Mouse (Mus musculus): ENCODE results near the gene Arid3c. TPM values are rescaled to one million over a fixed set of nuclear protein-coding genes. Genes with fewer than 3 reads are reported as not detected.
"Not testable (repeated sequence)": the region's sequence is repeated elsewhere in the genome, so short reads cannot be mapped to it uniquely, and the experiment has no call there.

Gene Arid3c
- polyA plus RNA-seq, 1 experiment from 2014 or later: 0.59 TPM

- Histone ChIP-seq H3K27ac (ENCODE audit: low read depth, low read length) (peak overlapping the region; percentile 19; the same call in 1 of the 2 replicates), H3K4me1 (replicated peaks; ENCODE audit: control insufficient read depth, insufficient read depth, low read length) (peaks cover 30% of the 10 kb centered on the region), H3K4me2 (ENCODE audit: low read depth, low read length, severe bottlenecking) (peak overlapping the region; percentile 29; the same call in 1 of the 2 replicates)
- DNase-seq (ENCODE audit: low spot score) (peak; percentile 53), ATAC-seq (replicated peaks; ENCODE audit: low FRiP score) (peak; percentile 42)
- H3K9me3 ChIP-seq (ENCODE audit: control insufficient read depth, low read length); H3K36me3 ChIP-seq (ENCODE audit: control insufficient read depth, insufficient read depth, low read length); H3K9ac ChIP-seq (ENCODE audit: low read length); H3K27me3 ChIP-seq (ENCODE audit: control insufficient read depth, insufficient read depth, low read length); H3K4me3 ChIP-seq (ENCODE audit: low read depth, low read length): not testable (repeated sequence)
- no CpG with 5 or more reads among the region's 27 CpGs for WGBS
Observed at GRCm38 (mm10) chr4:41683303-41683702, 47.6 kb downstream of the Arid3c start.

DNA sequence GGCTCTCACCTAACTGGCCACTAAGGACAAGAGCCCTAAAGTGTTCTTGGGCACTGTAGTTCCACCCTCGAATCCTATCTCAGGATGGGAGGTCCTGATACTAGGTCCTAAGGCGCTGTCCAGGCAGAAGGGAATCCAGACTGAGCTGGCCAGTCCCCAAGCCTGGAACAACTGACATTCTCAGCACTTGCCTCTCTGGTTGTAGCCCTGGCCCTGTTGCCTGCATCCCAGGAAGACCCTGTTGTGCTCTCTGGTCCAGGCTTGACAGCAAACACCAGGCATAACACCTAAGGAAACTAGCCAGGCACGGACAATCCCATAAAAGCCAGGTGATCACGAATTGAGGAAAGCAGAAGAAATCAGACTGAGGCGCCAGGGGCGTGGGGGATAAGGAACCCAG lies 48.2 kb downstream of the Arid3c start:
- Histone ChIP-seq H3K9ac (ENCODE audit: low read length) (peak overlapping the region; percentile 33; the same call in 1 of the 2 replicates), H3K27ac (ENCODE audit: low read depth, low read length) (peak overlapping the region; percentile 19; the same call in 1 of the 2 replicates), H3K4me1 (replicated peaks; ENCODE audit: control insufficient read depth, insufficient read depth, low read length) (peaks cover 35% of the 10 kb centered on the region), H3K36me3 (ENCODE audit: control insufficient read depth, insufficient read depth, low read length) (no peaks in the 10 kb centered on the region), H3K4me3 (ENCODE audit: low read depth, low read length) (no peak overlapping the region), H3K27me3 (ENCODE audit: control insufficient read depth, insufficient read depth, low read length) (no peaks in the 10 kb centered on the region), H3K4me2 (ENCODE audit: low read depth, low read length, severe bottlenecking) (peak overlapping the region; percentile 34; the same call in 1 of the 2 replicates), H3K9me3 (ENCODE audit: control insufficient read depth, low read length) (no peaks in the 10 kb centered on the region)
- 21% methylated on average over 6 of the region's 6 CpGs for WGBS
- DNase-seq (ENCODE audit: low spot score): peak; percentile 52
- ATAC-seq (replicated peaks; ENCODE audit: low FRiP score): no peak

DNA sequence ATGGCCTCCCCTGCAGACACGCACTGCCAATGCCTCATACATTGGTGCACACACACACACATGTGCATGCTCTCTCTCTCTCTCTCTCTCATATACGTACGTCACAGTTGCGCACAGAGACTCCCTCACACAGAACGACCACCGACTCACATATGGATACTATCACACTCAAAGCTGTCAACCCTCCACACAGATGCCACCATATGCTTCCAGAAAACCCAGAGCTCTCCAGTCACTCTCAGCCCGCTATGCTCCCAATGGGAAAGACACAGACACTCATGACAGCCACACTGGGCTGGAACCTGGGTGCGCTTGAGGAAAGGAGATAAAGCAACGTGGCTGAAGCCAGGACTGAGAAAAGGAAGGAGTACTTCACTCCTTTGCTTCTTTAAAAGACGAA lies 49.0 kb downstream of the Arid3c start:
- no peak overlapping the region for H3K4me2 ChIP-seq (ENCODE audit: low read depth, low read length, severe bottlenecking)
- H3K27ac ChIP-seq (ENCODE audit: low read depth, low read length): no peak overlapping the region
- no peak for DNase-seq (ENCODE audit: low spot score)

DNA sequence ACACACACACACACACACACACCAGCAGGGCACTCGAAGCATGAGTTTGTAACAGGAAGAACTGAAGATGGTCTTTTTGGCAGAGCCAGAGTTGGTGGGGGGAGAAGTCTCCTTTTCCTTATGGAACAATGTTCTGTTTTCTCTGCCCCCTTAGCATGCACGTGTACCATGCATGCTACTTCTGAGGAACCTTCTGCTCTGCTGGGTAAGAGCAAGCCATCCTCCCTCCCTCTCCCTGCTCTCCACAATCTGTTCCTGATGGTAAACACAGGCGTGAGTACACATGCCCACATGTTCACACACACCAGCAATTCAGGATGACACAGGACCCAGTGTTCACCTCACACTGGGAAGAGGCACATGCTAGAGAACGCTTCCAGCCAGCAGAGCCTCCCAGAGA lies 49.8 kb downstream of the Arid3c start:
- H3K4me2 ChIP-seq (ENCODE audit: low read depth, low read length, severe bottlenecking): no peak overlapping the region
- ATAC-seq (replicated peaks; ENCODE audit: low FRiP score): no peak
- no peaks in the 10 kb centered on the region for H3K9me3 ChIP-seq (ENCODE audit: control insufficient read depth, low read length)
- no peaks in the 10 kb centered on the region for H3K36me3 ChIP-seq (ENCODE audit: control insufficient read depth, insufficient read depth, low read length)
- H3K27me3 ChIP-seq (ENCODE audit: control insufficient read depth, insufficient read depth, low read length): no peaks in the 10 kb centered on the region
- DNase-seq (ENCODE audit: low spot score): no peak
- H3K9ac ChIP-seq (ENCODE audit: low read length): no peak overlapping the region
- no peak overlapping the region for H3K27ac ChIP-seq (ENCODE audit: low read depth, low read length)
- 71% methylated on average over 4 of the region's 4 CpGs for WGBS
- no peak overlapping the region for H3K4me3 ChIP-seq (ENCODE audit: low read depth, low read length)
- peaks cover 51% of the 10 kb centered on the region for H3K4me1 ChIP-seq (replicated peaks; ENCODE audit: control insufficient read depth, insufficient read depth, low read length)

More for the DNA sequence above, 49.0 kb downstream of the Arid3c start:
- no peak overlapping the region; the same call in 1 of the 2 replicates for H3K9ac ChIP-seq (ENCODE audit: low read length)
- no peak overlapping the region for H3K4me3 ChIP-seq (ENCODE audit: low read depth, low read length)
- no peak for ATAC-seq (replicated peaks; ENCODE audit: low FRiP score)
- no peaks in the 10 kb centered on the region for H3K36me3 ChIP-seq (ENCODE audit: control insufficient read depth, insufficient read depth, low read length)
- WGBS: 84% methylated on average over 10 of the region's 10 CpGs
- H3K27me3 ChIP-seq (ENCODE audit: control insufficient read depth, insufficient read depth, low read length): no peaks in the 10 kb centered on the region
- H3K9me3 ChIP-seq (ENCODE audit: control insufficient read depth, low read length): no peaks in the 10 kb centered on the region
- H3K4me1 ChIP-seq (replicated peaks; ENCODE audit: control insufficient read depth, insufficient read depth, low read length): peaks cover 43% of the 10 kb centered on the region

GRCm38 (mm10) chr4:41679291-41679690 lies 51.7 kb downstream of the Arid3c start:
- peak overlapping the region; percentile 47; the same call in 1 of the 2 replicates for H3K9ac ChIP-seq (ENCODE audit: low read length)
- H3K36me3 ChIP-seq (ENCODE audit: control insufficient read depth, insufficient read depth, low read length): no peaks in the 10 kb centered on the region
- peak; percentile 55 for DNase-seq (ENCODE audit: low spot score)
- ATAC-seq (replicated peaks; ENCODE audit: low FRiP score): no peak
- H3K4me2 ChIP-seq (ENCODE audit: low read depth, low read length, severe bottlenecking): no peak overlapping the region
- no peaks in the 10 kb centered on the region for H3K9me3 ChIP-seq (ENCODE audit: control insufficient read depth, low read length)
- H3K4me3 ChIP-seq (ENCODE audit: low read depth, low read length): no peak overlapping the region
- H3K27me3 ChIP-seq (ENCODE audit: control insufficient read depth, insufficient read depth, low read length): no peaks in the 10 kb centered on the region
- H3K27ac ChIP-seq (ENCODE audit: low read depth, low read length): peak overlapping the region; percentile 50
- H3K4me1 ChIP-seq (replicated peaks; ENCODE audit: control insufficient read depth, insufficient read depth, low read length): peaks cover 54% of the 10 kb centered on the region
- WGBS: 36% methylated on average over 1 of the region's 2 CpGs

GRCm38 (mm10) chr4:41678863-41679262 lies 52.1 kb downstream of the Arid3c start:
- ATAC-seq (replicated peaks; ENCODE audit: low FRiP score) (no peak), DNase-seq (ENCODE audit: low spot score) (no peak)
- H3K36me3 ChIP-seq (ENCODE audit: control insufficient read depth, insufficient read depth, low read length): no peaks in the 10 kb centered on the region
- no peaks in the 10 kb centered on the region for H3K9me3 ChIP-seq (ENCODE audit: control insufficient read depth, low read length)
- peak overlapping the region; percentile 50; the same call in 1 of the 2 replicates for H3K27ac ChIP-seq (ENCODE audit: low read depth, low read length)
- peak overlapping the region; percentile 47; the same call in 1 of the 2 replicates for H3K9ac ChIP-seq (ENCODE audit: low read length)
- H3K27me3 ChIP-seq (ENCODE audit: control insufficient read depth, insufficient read depth, low read length): no peaks in the 10 kb centered on the region
- peaks cover 54% of the 10 kb centered on the region for H3K4me1 ChIP-seq (replicated peaks; ENCODE audit: control insufficient read depth, insufficient read depth, low read length)
- no peak overlapping the region for H3K4me2 ChIP-seq (ENCODE audit: low read depth, low read length, severe bottlenecking)
- 76% methylated on average over 6 of the region's 6 CpGs for WGBS
- H3K4me3 ChIP-seq (ENCODE audit: low read depth, low read length): no peak overlapping the region

DNA sequence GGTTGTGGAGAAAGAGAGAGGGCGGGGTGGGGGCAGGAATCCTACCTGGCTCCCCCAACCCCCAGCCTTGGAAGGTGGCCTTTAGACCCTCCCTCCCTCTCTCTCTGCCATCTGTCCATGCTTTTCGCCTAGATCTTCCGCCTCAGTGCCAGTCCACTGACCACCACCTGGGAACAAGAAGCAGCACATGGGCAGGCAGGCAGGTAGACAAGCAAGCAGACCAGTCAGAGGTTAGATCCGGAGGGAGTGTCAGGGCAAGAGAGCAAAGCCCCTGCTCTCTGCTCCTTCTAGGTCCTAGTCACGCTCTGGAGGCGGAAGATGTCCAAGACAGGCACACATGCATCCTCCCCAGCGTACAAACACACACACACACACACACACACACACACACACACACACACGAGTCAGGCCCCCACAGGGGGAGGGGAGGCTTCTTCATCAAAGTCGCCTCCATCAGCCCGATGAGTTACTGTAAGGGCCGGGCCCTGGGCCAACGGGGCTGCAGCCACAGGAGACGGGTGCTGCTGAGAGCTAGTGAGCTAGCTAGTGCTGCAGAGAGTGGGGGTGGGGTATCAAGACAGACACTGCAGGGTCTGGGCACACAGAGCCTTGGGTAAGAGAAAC lies 53.8 kb downstream of the Arid3c start:
- peak; percentile 56 for DNase-seq (ENCODE audit: low spot score)
- Histone ChIP-seq H3K36me3 (ENCODE audit: control insufficient read depth, insufficient read depth, low read length) (no peaks in the 10 kb centered on the region), H3K27me3 (ENCODE audit: control insufficient read depth, insufficient read depth, low read length) (no peaks in the 10 kb centered on the region), H3K4me3 (ENCODE audit: low read depth, low read length) (no peak overlapping the region), H3K4me2 (ENCODE audit: low read depth, low read length, severe bottlenecking) (no peak overlapping the region), H3K27ac (ENCODE audit: low read depth, low read length) (no peak overlapping the region), H3K9ac (ENCODE audit: low read length) (peak overlapping the region; percentile 13; the same call in 1 of the 2 replicates), H3K4me1 (replicated peaks; ENCODE audit: control insufficient read depth, insufficient read depth, low read length) (peaks cover 62% of the 10 kb centered on the region), H3K9me3 (ENCODE audit: control insufficient read depth, low read length) (no peaks in the 10 kb centered on the region)
- ATAC-seq (replicated peaks; ENCODE audit: low FRiP score): no peak
- WGBS: 49% methylated on average over 13 of the region's 13 CpGs

- H3K27me3 ChIP-seq (ENCODE audit: control insufficient read depth, insufficient read depth, low read length): no peaks in the 10 kb centered on the region
- H3K27ac ChIP-seq (ENCODE audit: low read depth, low read length): peak overlapping the region; percentile 31; the same call in 1 of the 2 replicates
- peaks cover 64% of the 10 kb centered on the region for H3K4me1 ChIP-seq (replicated peaks; ENCODE audit: control insufficient read depth, insufficient read depth, low read length)
- no peak overlapping the region for H3K4me3 ChIP-seq (ENCODE audit: low read depth, low read length)
- ATAC-seq (replicated peaks; ENCODE audit: low FRiP score): no peak
- WGBS: 65% methylated on average over 17 of the region's 17 CpGs
- no peaks in the 10 kb centered on the region for H3K9me3 ChIP-seq (ENCODE audit: control insufficient read depth, low read length)
- no peak overlapping the region for H3K4me2 ChIP-seq (ENCODE audit: low read depth, low read length, severe bottlenecking)
- peak overlapping the region; percentile 20; the same call in 1 of the 2 replicates for H3K9ac ChIP-seq (ENCODE audit: low read length)
- no peaks in the 10 kb centered on the region for H3K36me3 ChIP-seq (ENCODE audit: control insufficient read depth, insufficient read depth, low read length)
- DNase-seq (ENCODE audit: low spot score): no peak
Observed at GRCm38 (mm10) chr4:41676248-41677005, 54.5 kb downstream of the Arid3c start.

Data from forebrain, embryonic 11.5 days (tissue).